Mouse (Mus musculus): ENCODE measurements around the gene Gm20671.

- TF ChIP-seq CTCF (IDR thresholded peaks at IDR 0.05; ENCODE audit: borderline replicate concordance, insufficient read depth, low read depth, low read length) (no peak), POLR2A (IDR thresholded peaks at IDR 0.05; ENCODE audit: borderline replicate concordance, insufficient read depth, low read length) (no peak)
Observed at GRCm38 (mm10) chr5:32760787-32761186, 66.1 kb downstream of the Gm20671 start.

All from cerebellum, adult 2 months (tissue).